Mouse (Mus musculus) liver, postnatal 0 days (tissue): ENCODE data around the gene Lama2. TPM values are rescaled to one million over a fixed set of nuclear protein-coding genes. Genes with fewer than 3 reads are reported as not detected.

Experiments
- ATAC-seq: fragments of 200-750 bp; cut with Nextera tagmentation; 2 replicates; pipeline ENCODE4 v1.8.0; 2017; ENCODE audit warnings: mild to moderate bottlenecking, moderate library complexity
- DNase-seq: peaks from one replicate; pipeline ENCODE4 v3.0.0-alpha.2; 2016
- H3K27ac ChIP-seq: fragments of 300-500 bp; sonication (generic); 2 replicates; pipeline ENCODE4 v1.5.1; 2014; ENCODE audit warnings: antibody characterized with exemption, moderate library complexity, mild to moderate bottlenecking, low read depth
- H3K27me3 ChIP-seq: fragments of 300-500 bp; sonication (generic); 2 replicates; pipeline ENCODE4 v1.6.1; 2014; ENCODE audit warnings: low read length, control low read depth, mixed read lengths; ENCODE audit not compliant: insufficient read depth
- H3K36me3 ChIP-seq: fragments of 300-500 bp; sonication (generic); replicated peaks from 2 replicates; pipeline ENCODE4 v1.6.1; 2014; ENCODE audit warnings: mild to moderate bottlenecking, control low read depth, low read length, moderate library complexity, mixed read lengths; ENCODE audit not compliant: insufficient read depth
- H3K4me1 ChIP-seq: fragments of 300-500 bp; sonication (generic); 2 replicates; pipeline ENCODE4 v1.6.1; 2014; ENCODE audit warnings: antibody characterized with exemption, mild to moderate bottlenecking, control low read depth; ENCODE audit not compliant: insufficient read depth
- H3K4me2 ChIP-seq: fragments of 300-500 bp; sonication (generic); 2 replicates; pipeline ENCODE4 v1.6.1; 2014; ENCODE audit warnings: low read depth, mild to moderate bottlenecking, low read length, moderate library complexity, mixed read lengths
- H3K4me3 ChIP-seq: fragments of 300-500 bp; sonication (generic); 2 replicates; pipeline ENCODE4 v1.5.1; 2014; ENCODE audit warnings: low read depth, low read length
- H3K9ac ChIP-seq: fragments of 300-500 bp; sonication (generic); replicated peaks from 2 replicates; pipeline ENCODE4 v1.6.1; 2014; ENCODE audit warnings: mild to moderate bottlenecking, moderate library complexity
- H3K9me3 ChIP-seq: fragments of 300-500 bp; sonication (generic); 2 replicates; pipeline ENCODE4 v1.6.1; 2016; ENCODE audit warnings: mild to moderate bottlenecking, control low read depth, low read length, mixed read lengths
- CTCF ChIP-seq: sonication (generic); IDR thresholded peaks from 2 replicates; pipeline ENCODE4 v1.5.1; 2016; ENCODE audit warnings: antibody characterized with exemption, low read depth
- EP300 ChIP-seq: IDR thresholded peaks from 2 replicates; pipeline ENCODE4 v1.6.1; 2016; ENCODE audit warnings: antibody characterized with exemption, low read depth, mild to moderate bottlenecking
- WGBS: fragments of 180-500 bp; shearing (Covaris S2); extraction: QIAGEN DNeasy Blood & Tissue Kit; methylation state at CpG from one replicate; pipeline ENCODE4 v1.1.7; 2014; ENCODE audit not compliant: insufficient replicate concordance; 5-methylcytosine and 5-hydroxymethylcytosine counted together
- polyA plus RNA-seq: library from polyadenylated mRNA; unstranded; fragments of >200 nt; fragmentation: Nextera tagmentation; extraction: Ambion mirVana; gene quantifications from 2 replicates; pipeline ENCODE4 v1.2.1, GENCODE M21; 2015

The Lama2 gene
- polyA plus RNA-seq, 1 experiment from 2014 or later: 0.86 TPM

GRCm38 (mm10) chr10:27413583-27414465 lies 205.7 kb downstream of the Lama2 start:
- no peak overlapping the region for H3K9ac ChIP-seq
- no peak overlapping the region for H3K4me3 ChIP-seq
- DNase-seq (no peak), ATAC-seq (no peak)
- no peaks in the 10 kb centered on the region for H3K9me3 ChIP-seq
- H3K27me3 ChIP-seq: no peaks in the 10 kb centered on the region
- H3K36me3 ChIP-seq: no peaks in the 10 kb centered on the region
- no peaks in the 10 kb centered on the region for H3K4me1 ChIP-seq
- H3K4me2 ChIP-seq: no peak overlapping the region
- H3K27ac ChIP-seq: no peak overlapping the region
- TF ChIP-seq CTCF (no peak), EP300 (no peak)
- 66% methylated on average over 5 of the region's 5 CpGs for WGBS

GRCm38 (mm10) chr10:27390753-27391152 lies 228.8 kb downstream of the Lama2 start:
- Histone ChIP-seq H3K27ac (no peak overlapping the region), H3K9ac (no peak overlapping the region), H3K4me3 (no peak overlapping the region), H3K4me1 (no peaks in the 10 kb centered on the region), H3K27me3 (no peaks in the 10 kb centered on the region), H3K9me3 (no peaks in the 10 kb centered on the region), H3K4me2 (no peak overlapping the region), H3K36me3 (no peaks in the 10 kb centered on the region)
- ATAC-seq (no peak), DNase-seq (no peak)
- 63% methylated on average over 1 of the region's 1 CpGs for WGBS
- TF ChIP-seq CTCF (no peak), EP300 (no peak)

- 14% methylated on average over 1 of the region's 1 CpGs for WGBS
- Histone ChIP-seq H3K27ac (no peak overlapping the region), H3K4me1 (no peaks in the 10 kb centered on the region), H3K9me3 (no peaks in the 10 kb centered on the region), H3K27me3 (no peaks in the 10 kb centered on the region), H3K9ac (no peak overlapping the region), H3K4me3 (no peak overlapping the region), H3K4me2 (no peak overlapping the region), H3K36me3 (no peaks in the 10 kb centered on the region)
- no peak for DNase-seq
- TF ChIP-seq CTCF (no peak), EP300 (no peak)
- ATAC-seq: peak; percentile 70
These were observed 232.0 kb downstream of the Lama2 start for GRCm38 (mm10) chr10:27387531-27387930.

- Histone ChIP-seq H3K9me3 (no peaks in the 10 kb centered on the region), H3K27ac (no peak overlapping the region), H3K4me1 (no peaks in the 10 kb centered on the region), H3K9ac (no peak overlapping the region), H3K27me3 (no peaks in the 10 kb centered on the region), H3K4me2 (no peak overlapping the region), H3K4me3 (no peak overlapping the region), H3K36me3 (no peaks in the 10 kb centered on the region)
- 68% methylated on average over 4 of the region's 4 CpGs for WGBS
- TF ChIP-seq EP300 (no peak), CTCF (no peak)
- ATAC-seq (no peak), DNase-seq (no peak)
These were observed 234.9 kb downstream of the Lama2 start for GRCm38 (mm10) chr10:27384636-27385035.

GRCm38 (mm10) chr10:27382887-27383609 lies 236.5 kb downstream of the Lama2 start:
- WGBS: 54% methylated on average over 2 of the region's 2 CpGs
- no peak for ATAC-seq
- H3K4me2 ChIP-seq: no peak overlapping the region
- no peak overlapping the region for H3K27ac ChIP-seq
- no peak overlapping the region for H3K4me3 ChIP-seq
- no peak for DNase-seq
- H3K9me3 ChIP-seq: no peaks in the 10 kb centered on the region
- no peaks in the 10 kb centered on the region for H3K27me3 ChIP-seq
- no peaks in the 10 kb centered on the region for H3K36me3 ChIP-seq
- no peaks in the 10 kb centered on the region for H3K4me1 ChIP-seq
- TF ChIP-seq EP300 (no peak), CTCF (no peak)
- no peak overlapping the region for H3K9ac ChIP-seq

- Histone ChIP-seq H3K9ac (no peak overlapping the region), H3K27me3 (no peaks in the 10 kb centered on the region), H3K4me1 (no peaks in the 10 kb centered on the region), H3K4me3 (no peak overlapping the region), H3K36me3 (no peaks in the 10 kb centered on the region), H3K27ac (no peak overlapping the region), H3K9me3 (no peaks in the 10 kb centered on the region), H3K4me2 (no peak overlapping the region)
- TF ChIP-seq EP300 (no peak), CTCF (no peak)
- 23% methylated on average over 1 of the region's 1 CpGs for WGBS
- ATAC-seq: no peak
- DNase-seq: no peak
These were observed 241.3 kb downstream of the Lama2 start for GRCm38 (mm10) chr10:27378286-27378685.
